In genomic region chr6:103665677-103666316, GRCm38 (mm10) we compare ENCODE assay signal across 23 mouse cellular contexts.
DNase-seq lines count a peak whose midpoint lies in the region; ATAC-seq and TF ChIP-seq lines count a peak whose summit lies in the region.
"Had no signal": no experiment of that assay in that cellular context is flagged by ENCODE, and none has a peak within 500 bp of the region (broad histone marks: within the 10 kb centered on the region; RNA-seq: fewer than 3 reads in every experiment).

No protein-coding gene starts in this region.

- no peak for DNase-seq in forebrain, embryonic 10.5 days (ENCODE audit: extremely low spot score, low spot score)
- DNase-seq in layer of hippocampus, adult 2 months (ENCODE audit: low spot score in 2 of 2): peak in 1 of 2 experiments; percentile 39
- no peak for DNase-seq in layer of hippocampus, postnatal 25 days (ENCODE audit: extremely low spot score in 1 of 2, low spot score in 1 of 2)
- DNase-seq in midbrain, postnatal 0 days (ENCODE audit: low spot score): peak; percentile 21
- DNase-seq in Muller cell, postnatal 12 days (ENCODE audit: inconsistent ontology term): no peak
- DNase-seq: cerebellum, adult 9-11 months; gastrocnemius, postnatal 36 days; heart, postnatal 4 days; kidney, postnatal 36 days; layer of hippocampus, postnatal 36 days; liver, embryonic 13.5 days; lung, embryonic 14.5 days; lung, postnatal 36 days; right cerebral cortex, adult 18-20 months; thymus, postnatal 25 days had no signal

- no peak overlapping the region for H3K4me3 ChIP-seq in forebrain, embryonic 13.5 days
- no peak overlapping the region for H3K4me3 ChIP-seq in forebrain, embryonic 10.5 days
- peak overlapping the region; percentile 12; the same call in 1 of the 2 replicates for H3K4me3 ChIP-seq in layer of hippocampus, adult 2 months
- H3K4me3 ChIP-seq in forebrain, embryonic 16.5 days (replicated peaks; ENCODE audit: low read length): no peak overlapping the region
- no peak overlapping the region for H3K4me3 ChIP-seq in midbrain, postnatal 0 days (ENCODE audit: low read depth, low read length)
- H3K4me3 ChIP-seq: embryonic facial prominence, embryonic 12.5 days; heart, embryonic 15.5 days; limb, embryonic 13.5 days; liver, embryonic 13.5 days had no signal

- ATAC-seq in forebrain, embryonic 13.5 days: peak; percentile 67
- ATAC-seq in forebrain, embryonic 16.5 days: peak; percentile 81
- no peak for ATAC-seq in midbrain, postnatal 0 days (ENCODE audit: low FRiP score)
- ATAC-seq: activated CD4-positive, CD25-positive, alpha-beta regulatory T cell, adult 4 months; CD4-positive, CD25-positive, alpha-beta regulatory T cell, adult 4 months; intestine, embryonic 16.5 days had no signal

- H3K4me1 ChIP-seq in forebrain, embryonic 13.5 days: peaks cover 6% of the 10 kb centered on the region; the same call in 1 of the 2 replicates
- no peaks in the 10 kb centered on the region for H3K4me1 ChIP-seq in forebrain, embryonic 10.5 days
- H3K4me1 ChIP-seq in forebrain, embryonic 16.5 days (replicated peaks; ENCODE audit: control insufficient read depth, insufficient read depth, low read length): peaks cover 13% of the 10 kb centered on the region
- no peaks in the 10 kb centered on the region; the same call in 1 of the 2 replicates for H3K4me1 ChIP-seq in midbrain, postnatal 0 days (ENCODE audit: insufficient read depth, low read length)
- H3K4me1 ChIP-seq: embryonic facial prominence, embryonic 12.5 days; heart, embryonic 15.5 days; limb, embryonic 13.5 days; liver, embryonic 13.5 days had no signal

- no peak overlapping the region for H3K27ac ChIP-seq in forebrain, embryonic 13.5 days
- no peak overlapping the region for H3K27ac ChIP-seq in forebrain, embryonic 10.5 days
- peak overlapping the region; percentile 43 for H3K27ac ChIP-seq in layer of hippocampus, adult 2 months
- H3K27ac ChIP-seq in forebrain, embryonic 16.5 days (ENCODE audit: low read length): peak overlapping the region; percentile 63
- H3K27ac ChIP-seq in midbrain, postnatal 0 days (ENCODE audit: low read depth, low read length): peak overlapping the region; percentile 55
- H3K27ac ChIP-seq: embryonic facial prominence, embryonic 12.5 days; heart, embryonic 15.5 days; limb, embryonic 13.5 days; liver, embryonic 13.5 days had no signal

- no peaks in the 10 kb centered on the region for H3K9me3 ChIP-seq in forebrain, embryonic 13.5 days (replicated peaks)
- no peaks in the 10 kb centered on the region for H3K9me3 ChIP-seq in forebrain, embryonic 10.5 days
- no peaks in the 10 kb centered on the region for H3K9me3 ChIP-seq in forebrain, embryonic 16.5 days (ENCODE audit: control insufficient read depth, low read length)
- no peaks in the 10 kb centered on the region for H3K9me3 ChIP-seq in midbrain, postnatal 0 days (ENCODE audit: low read length)
- H3K9me3 ChIP-seq: embryonic facial prominence, embryonic 12.5 days; heart, embryonic 15.5 days; limb, embryonic 13.5 days; liver, embryonic 13.5 days had no signal

- H3K27me3 ChIP-seq in forebrain, embryonic 13.5 days: no peaks in the 10 kb centered on the region
- no peaks in the 10 kb centered on the region for H3K27me3 ChIP-seq in forebrain, embryonic 10.5 days (ENCODE audit: poor library complexity, severe bottlenecking)
- no peaks in the 10 kb centered on the region for H3K27me3 ChIP-seq in forebrain, embryonic 16.5 days (replicated peaks; ENCODE audit: control insufficient read depth, insufficient read depth, low read length)
- H3K27me3 ChIP-seq in midbrain, postnatal 0 days (ENCODE audit: insufficient read depth, low read length): no peaks in the 10 kb centered on the region
- H3K27me3 ChIP-seq: embryonic facial prominence, embryonic 12.5 days; heart, embryonic 15.5 days; limb, embryonic 13.5 days; liver, embryonic 13.5 days had no signal

- H3K9ac ChIP-seq in forebrain, embryonic 13.5 days: no peak overlapping the region
- no peak overlapping the region for H3K9ac ChIP-seq in forebrain, embryonic 16.5 days (replicated peaks; ENCODE audit: low read depth, low read length)
- no peak overlapping the region for H3K9ac ChIP-seq in midbrain, postnatal 0 days (replicated peaks; ENCODE audit: low read length, poor library complexity, severe bottlenecking)
- H3K9ac ChIP-seq: embryonic facial prominence, embryonic 12.5 days; heart, embryonic 15.5 days; limb, embryonic 13.5 days; liver, embryonic 13.5 days; lung, embryonic 14.5 days had no signal

- no peaks in the 10 kb centered on the region for H3K36me3 ChIP-seq in forebrain, embryonic 13.5 days (ENCODE audit: poor library complexity, severe bottlenecking)
- no peaks in the 10 kb centered on the region for H3K36me3 ChIP-seq in forebrain, embryonic 10.5 days (replicated peaks)
- 0 out of 2 replicates have a peak, but pooled peaks cover 4% of the 10 kb centered on the region for H3K36me3 ChIP-seq in forebrain, embryonic 16.5 days (ENCODE audit: control insufficient read depth, insufficient read depth)
- no peaks in the 10 kb centered on the region for H3K36me3 ChIP-seq in midbrain, postnatal 0 days (ENCODE audit: insufficient read depth, low read length)
- H3K36me3 ChIP-seq: embryonic facial prominence, embryonic 12.5 days; heart, embryonic 15.5 days; limb, embryonic 13.5 days; liver, embryonic 13.5 days had no signal

- H3K4me2 ChIP-seq in forebrain, embryonic 13.5 days: no peak overlapping the region
- peak overlapping the region; percentile 1; the same call in 1 of the 2 replicates for H3K4me2 ChIP-seq in forebrain, embryonic 16.5 days (ENCODE audit: low read length)
- H3K4me2 ChIP-seq in midbrain, postnatal 0 days (ENCODE audit: low read depth, low read length, poor library complexity, severe bottlenecking): no peak overlapping the region
- H3K4me2 ChIP-seq: embryonic facial prominence, embryonic 12.5 days; heart, embryonic 15.5 days; limb, embryonic 13.5 days; liver, embryonic 13.5 days; lung, embryonic 14.5 days had no signal

- WGBS in forebrain, embryonic 13.5 days: 67% methylated on average over 9 of the region's 9 CpGs
- WGBS in forebrain, embryonic 10.5 days: 86% methylated on average over 9 of the region's 9 CpGs
- 41% methylated on average over 9 of the region's 9 CpGs for WGBS in forebrain, embryonic 16.5 days
- WGBS in midbrain, postnatal 0 days: 55% methylated on average over 9 of the region's 9 CpGs

- no peak for TF ChIP-seq CTCF in layer of hippocampus, adult 2 months (conservative IDR thresholded peaks at IDR 0.05)
- no peak for TF ChIP-seq CTCF in midbrain, postnatal 0 days (IDR thresholded peaks at IDR 0.05)

Comparison
In these comparisons a context has a peak if more than half of its experiments do, and no peak if none do; other contexts are left out.
1. H3K27ac ChIP-seq: peak in layer of hippocampus, adult 2 months (single experiment), forebrain, embryonic 16.5 days (single experiment) and midbrain, postnatal 0 days (single experiment); none in forebrain, embryonic 13.5 days (single experiment) and forebrain, embryonic 10.5 days (single experiment).